Mouse (Mus musculus) A20 (cell line): ENCODE results near the gene Skap1.

Source experiments
- DNase-seq: peaks from one replicate; pipeline ENCODE4 v3.0.0-alpha.2; 2011; ENCODE audit warnings: low read depth, low spot score

Skap1 gene

GRCm38 (mm10) chr11:96560229-96560628 lies 95.8 kb downstream of the Skap1 start:
- DNase-seq = no peak

GRCm38 (mm10) chr11:96564088-96564487 lies 99.7 kb downstream of the Skap1 start:
- DNase-seq = peak; percentile 22

GRCm38 (mm10) chr11:96572515-96572914 lies 108.1 kb downstream of the Skap1 start:
- no peak for DNase-seq

- DNase-seq = no peak
These were observed 112.4 kb downstream of the Skap1 start for GRCm38 (mm10) chr11:96576491-96577427.

GRCm38 (mm10) chr11:96578551-96579283 lies 114.3 kb downstream of the Skap1 start:
- DNase-seq = no peak

- DNase-seq = peak; percentile 60
These were observed 117.4 kb downstream of the Skap1 start for GRCm38 (mm10) chr11:96581604-96582384.

- DNase-seq = no peak
These were observed 118.2 kb downstream of the Skap1 start for GRCm38 (mm10) chr11:96582595-96582994.

- no peak for DNase-seq
These were observed 125.4 kb downstream of the Skap1 start for GRCm38 (mm10) chr11:96589828-96590227.

- peak; percentile 18 for DNase-seq
These were observed 131.5 kb downstream of the Skap1 start for GRCm38 (mm10) chr11:96595890-96596289.

GRCm38 (mm10) chr11:96596301-96596700 lies 131.9 kb downstream of the Skap1 start:
- DNase-seq = no peak

- DNase-seq = no peak
These were observed 138.4 kb downstream of the Skap1 start for GRCm38 (mm10) chr11:96602806-96603205.

GRCm38 (mm10) chr11:96604306-96604705 lies 139.9 kb downstream of the Skap1 start:
- DNase-seq = no peak

GRCm38 (mm10) chr11:96604751-96605450 lies 140.5 kb downstream of the Skap1 start:
- no peak for DNase-seq

GRCm38 (mm10) chr11:96605516-96605915 lies 141.1 kb downstream of the Skap1 start:
- no peak for DNase-seq

GRCm38 (mm10) chr11:96612596-96612995 lies 148.2 kb downstream of the Skap1 start:
- DNase-seq = no peak

- DNase-seq = no peak
These were observed 152.4 kb downstream of the Skap1 start for GRCm38 (mm10) chr11:96616792-96617191.

GRCm38 (mm10) chr11:96618789-96619445 lies 154.5 kb downstream of the Skap1 start:
- DNase-seq = no peak

- no peak for DNase-seq
These were observed 155.2 kb downstream of the Skap1 start for GRCm38 (mm10) chr11:96619576-96619975.

- DNase-seq = no peak
These were observed 155.6 kb downstream of the Skap1 start for GRCm38 (mm10) chr11:96620006-96620405.

- no peak for DNase-seq
These were observed 156.3 kb downstream of the Skap1 start for GRCm38 (mm10) chr11:96620660-96621059.

- peak; percentile 67 for DNase-seq
These were observed 156.8 kb downstream of the Skap1 start for GRCm38 (mm10) chr11:96621167-96621566.
